Mouse (Mus musculus): ENCODE results near the gene Ankrd54. TPM values are rescaled to one million over a fixed set of nuclear protein-coding genes. Genes with fewer than 3 reads are reported as not detected.

Gene Ankrd54
- polyA plus RNA-seq, 1 experiment from 2014 or later: 40.9 TPM

DNA sequence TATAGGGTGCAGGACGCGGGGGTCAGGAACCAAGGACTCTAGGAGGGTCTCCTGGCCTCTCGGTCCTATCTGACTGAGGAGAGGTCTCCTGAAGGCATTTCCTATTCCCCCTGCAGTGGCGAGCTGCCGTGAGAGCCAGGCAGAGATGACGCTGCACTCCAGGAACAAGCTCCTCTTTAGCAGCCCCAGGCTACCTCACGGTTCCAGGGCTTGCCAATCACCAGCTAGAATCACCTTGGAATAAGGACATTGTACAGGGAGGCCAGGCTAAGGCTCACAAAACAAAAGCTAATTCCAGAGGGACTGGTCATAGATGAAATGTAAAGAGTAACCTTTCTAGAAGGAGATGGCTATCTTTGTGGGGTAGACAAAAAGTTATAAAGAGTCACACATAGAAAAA, 6.1 kb downstream of the Ankrd54 start:
- no peaks in the 10 kb centered on the region for H3K27me3 ChIP-seq (ENCODE audit: control insufficient read depth, insufficient read depth, low read depth, low read length)
- H3K36me3 ChIP-seq (ENCODE audit: control insufficient read depth, insufficient read depth): peaks cover 81% of the 10 kb centered on the region
- WGBS (ENCODE audit: insufficient replicate concordance): 92% methylated on average over 7 of the region's 7 CpGs
- H3K4me2 ChIP-seq (ENCODE audit: low read depth, low read length): no peak overlapping the region
- no peaks in the 10 kb centered on the region for H3K9me3 ChIP-seq (replicated peaks; ENCODE audit: control insufficient read depth, low read length)
- peaks cover 53% of the 10 kb centered on the region for H3K4me1 ChIP-seq (ENCODE audit: control insufficient read depth, low read depth, low read length)
- no peak overlapping the region for H3K27ac ChIP-seq (ENCODE audit: low read length)
- ATAC-seq (ENCODE audit: low read depth): no peak
- no peak overlapping the region for H3K9ac ChIP-seq (ENCODE audit: low read depth, low read length)
- H3K4me3 ChIP-seq (ENCODE audit: low read depth, low read length): no peak overlapping the region

DNA sequence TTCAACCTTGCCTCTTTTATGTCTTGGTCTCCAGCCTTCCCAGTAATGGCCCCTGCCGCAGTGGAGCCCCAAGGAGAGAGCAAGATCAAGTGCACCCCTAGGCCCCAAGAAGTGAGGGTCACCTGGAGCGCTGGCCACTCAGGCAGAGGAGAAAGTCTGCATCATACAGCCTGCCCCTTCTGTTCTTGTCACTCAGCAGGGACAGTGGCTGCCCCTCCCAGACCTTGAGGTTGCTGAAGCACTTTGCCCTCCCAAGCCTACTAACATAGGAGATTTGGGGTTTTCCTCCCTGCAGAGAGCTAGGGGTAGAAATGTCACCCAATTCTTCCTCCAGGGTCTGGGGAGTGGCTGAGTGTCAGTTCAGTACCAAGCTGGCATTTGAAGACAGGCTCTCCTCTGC, 10.3 kb downstream of the Ankrd54 start:
- H3K27ac ChIP-seq (ENCODE audit: low read length): peak overlapping the region; percentile 44
- peaks cover 46% of the 10 kb centered on the region for H3K36me3 ChIP-seq (ENCODE audit: control insufficient read depth, insufficient read depth)
- no peaks in the 10 kb centered on the region for H3K27me3 ChIP-seq (ENCODE audit: control insufficient read depth, insufficient read depth, low read depth, low read length)
- no peak overlapping the region for H3K4me3 ChIP-seq (ENCODE audit: low read depth, low read length)
- WGBS (ENCODE audit: insufficient replicate concordance): 86% methylated on average over 2 of the region's 2 CpGs
- ATAC-seq (ENCODE audit: low read depth): no peak
- H3K4me1 ChIP-seq (ENCODE audit: control insufficient read depth, low read depth, low read length): peaks cover 17% of the 10 kb centered on the region
- H3K9me3 ChIP-seq (replicated peaks; ENCODE audit: control insufficient read depth, low read length): no peaks in the 10 kb centered on the region
- no peak overlapping the region for H3K4me2 ChIP-seq (ENCODE audit: low read depth, low read length)
- H3K9ac ChIP-seq (ENCODE audit: low read depth, low read length): no peak overlapping the region

DNA sequence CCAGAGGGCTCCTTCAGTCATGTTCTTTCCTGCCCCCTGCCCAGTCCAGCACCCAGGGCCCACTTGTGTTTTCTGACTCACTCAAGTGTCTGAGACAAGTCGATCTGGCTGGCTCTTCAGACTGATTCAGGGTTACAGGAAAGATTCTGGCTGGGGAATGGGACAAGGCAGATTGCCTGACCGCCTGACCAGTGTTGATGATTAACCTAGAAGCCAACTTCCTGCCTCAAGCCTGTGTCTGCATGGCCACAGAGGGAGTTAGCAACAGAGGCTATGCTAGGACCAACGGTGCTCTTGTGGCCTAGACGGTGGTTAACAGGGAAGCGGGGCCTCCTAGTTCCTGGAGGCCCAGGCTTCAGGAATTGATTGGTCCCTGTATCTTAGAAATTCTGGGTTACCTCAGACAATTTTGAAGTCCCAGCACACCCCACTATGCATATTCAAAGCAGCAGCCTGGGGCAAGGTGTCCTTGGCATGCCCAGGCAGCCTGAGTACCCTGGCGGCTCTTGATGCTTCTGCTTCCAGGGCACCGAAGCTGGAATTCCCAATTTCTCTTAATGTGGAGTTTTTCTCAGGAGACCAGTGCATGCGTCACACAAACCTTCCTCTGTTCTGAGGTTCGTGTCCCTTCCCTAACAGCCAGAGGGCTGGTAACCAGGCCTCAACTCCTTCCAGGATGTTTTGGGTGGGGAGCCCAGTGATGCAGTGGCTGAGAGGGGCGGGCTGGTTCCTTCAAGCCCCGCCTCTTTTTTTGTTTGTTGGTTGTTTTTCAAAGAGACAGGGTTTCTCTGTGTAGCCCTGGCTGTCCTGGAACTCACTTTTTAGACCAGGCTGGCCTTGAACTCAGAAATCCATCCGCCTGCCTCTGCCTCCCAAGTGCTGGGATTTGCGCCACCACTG, 11.0 kb downstream of the Ankrd54 start:
- ATAC-seq (ENCODE audit: low read depth): peak; percentile 64
- Histone ChIP-seq H3K9ac (ENCODE audit: low read depth, low read length) (no peak overlapping the region), H3K4me1 (ENCODE audit: control insufficient read depth, low read depth, low read length) (peaks cover 14% of the 10 kb centered on the region), H3K27me3 (ENCODE audit: control insufficient read depth, insufficient read depth, low read depth, low read length) (no peaks in the 10 kb centered on the region), H3K4me3 (ENCODE audit: low read depth, low read length) (no peak overlapping the region), H3K4me2 (ENCODE audit: low read depth, low read length) (peak overlapping the region; percentile 26; the same call in 1 of the 2 replicates), H3K36me3 (ENCODE audit: control insufficient read depth, insufficient read depth) (peaks cover 40% of the 10 kb centered on the region), H3K27ac (ENCODE audit: low read length) (peak overlapping the region; percentile 75), H3K9me3 (replicated peaks; ENCODE audit: control insufficient read depth, low read length) (no peaks in the 10 kb centered on the region)
- WGBS (ENCODE audit: insufficient replicate concordance): 42% methylated on average over 13 of the region's 13 CpGs

DNA sequence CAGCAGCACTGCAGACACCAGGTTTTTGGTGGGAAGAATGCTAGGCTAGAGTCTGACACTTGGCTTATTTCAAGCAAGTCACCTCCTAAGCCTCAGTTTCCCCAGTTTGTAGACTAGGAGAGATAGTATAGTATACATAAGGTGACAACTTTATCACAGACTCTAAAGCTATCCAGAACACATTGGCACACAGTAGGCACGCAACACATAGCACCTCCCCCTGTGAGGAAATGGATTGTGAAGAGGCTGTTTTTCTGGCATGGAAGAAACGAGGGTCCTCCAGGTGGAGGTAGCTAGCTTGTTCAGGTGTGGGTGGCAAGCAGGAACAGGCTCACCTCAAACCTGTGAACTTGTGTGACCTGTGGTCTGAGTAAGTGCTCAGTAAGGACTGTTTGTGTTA, 11.7 kb downstream of the Ankrd54 start:
- 57% methylated on average over 2 of the region's 2 CpGs for WGBS (ENCODE audit: insufficient replicate concordance)
- Histone ChIP-seq H3K36me3 (ENCODE audit: control insufficient read depth, insufficient read depth) (peaks cover 32% of the 10 kb centered on the region), H3K9ac (ENCODE audit: low read depth, low read length) (no peak overlapping the region), H3K27ac (ENCODE audit: low read length) (peak overlapping the region; percentile 75), H3K4me3 (ENCODE audit: low read depth, low read length) (no peak overlapping the region), H3K4me1 (ENCODE audit: control insufficient read depth, low read depth, low read length) (peaks cover 14% of the 10 kb centered on the region), H3K9me3 (replicated peaks; ENCODE audit: control insufficient read depth, low read length) (no peaks in the 10 kb centered on the region), H3K4me2 (ENCODE audit: low read depth, low read length) (peak overlapping the region; percentile 26; the same call in 1 of the 2 replicates), H3K27me3 (ENCODE audit: control insufficient read depth, insufficient read depth, low read depth, low read length) (no peaks in the 10 kb centered on the region)
- ATAC-seq (ENCODE audit: low read depth): no peak

DNA sequence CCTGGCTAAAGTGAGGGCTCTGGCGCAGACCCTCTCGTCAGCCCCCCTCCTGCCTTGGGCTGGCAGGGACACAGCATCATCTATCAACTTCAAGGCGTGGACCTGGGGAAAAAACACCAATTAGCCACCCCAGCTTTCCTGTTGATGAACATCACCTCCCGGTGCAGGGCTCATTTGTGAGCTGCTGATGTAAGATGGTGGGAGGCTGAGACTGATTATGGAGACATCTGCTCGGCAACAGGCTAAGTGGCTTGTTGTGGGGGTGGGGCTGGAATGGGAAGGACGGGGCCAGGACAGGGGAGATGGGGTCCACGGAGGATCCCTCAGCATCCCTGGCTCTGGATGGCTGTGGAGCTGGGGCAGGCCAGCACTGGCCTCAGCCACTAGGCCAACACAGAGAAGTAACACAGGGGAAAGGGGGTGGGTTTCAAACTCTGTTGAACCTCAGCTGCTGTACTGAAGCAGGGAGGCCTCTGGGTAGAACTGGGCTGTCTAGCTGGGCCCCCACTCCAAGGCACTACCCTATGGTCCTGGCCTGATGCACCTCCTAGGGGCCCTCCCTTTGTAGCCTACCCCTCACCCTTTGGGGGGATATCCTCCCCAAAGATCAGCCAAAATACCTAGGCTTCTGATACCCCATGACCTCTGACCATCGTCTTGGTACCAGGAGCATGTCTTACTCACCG, 12.4 kb downstream of the Ankrd54 start:
- Histone ChIP-seq H3K27me3 (ENCODE audit: control insufficient read depth, insufficient read depth, low read depth, low read length) (no peaks in the 10 kb centered on the region), H3K36me3 (ENCODE audit: control insufficient read depth, insufficient read depth) (peaks cover 26% of the 10 kb centered on the region), H3K4me2 (ENCODE audit: low read depth, low read length) (no peak overlapping the region), H3K4me1 (ENCODE audit: control insufficient read depth, low read depth, low read length) (peaks cover 14% of the 10 kb centered on the region), H3K4me3 (ENCODE audit: low read depth, low read length) (no peak overlapping the region), H3K9ac (ENCODE audit: low read depth, low read length) (no peak overlapping the region), H3K9me3 (replicated peaks; ENCODE audit: control insufficient read depth, low read length) (no peaks in the 10 kb centered on the region), H3K27ac (ENCODE audit: low read length) (no peak overlapping the region)
- WGBS (ENCODE audit: insufficient replicate concordance): 61% methylated on average over 9 of the region's 9 CpGs
- ATAC-seq (ENCODE audit: low read depth): no peak

DNA sequence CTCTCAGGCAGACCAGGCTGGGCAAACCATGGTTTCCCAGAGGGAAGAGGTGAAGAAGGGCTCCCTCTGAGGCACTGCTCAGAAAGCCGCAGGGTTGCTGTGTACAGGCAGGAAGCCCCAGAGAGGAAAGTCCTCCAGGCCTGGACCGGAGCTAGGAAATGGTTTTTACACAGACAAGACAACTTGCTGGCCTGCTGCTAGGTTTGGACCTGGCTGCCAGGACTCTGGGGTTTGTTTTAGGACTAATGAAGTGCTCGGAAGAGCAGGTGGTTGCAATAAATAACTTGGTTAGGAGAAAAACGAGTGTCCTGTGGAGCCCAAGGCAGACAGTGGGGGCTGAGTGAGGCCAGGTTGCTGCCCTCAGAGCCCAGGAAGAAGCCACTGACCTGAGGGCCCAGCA, 14.5 kb downstream of the Ankrd54 start:
- Histone ChIP-seq H3K9ac (ENCODE audit: low read depth, low read length) (no peak overlapping the region), H3K4me1 (ENCODE audit: control insufficient read depth, low read depth, low read length) (peaks cover 16% of the 10 kb centered on the region), H3K4me3 (ENCODE audit: low read depth, low read length) (no peak overlapping the region), H3K36me3 (ENCODE audit: control insufficient read depth, insufficient read depth) (peaks cover 5% of the 10 kb centered on the region), H3K9me3 (replicated peaks; ENCODE audit: control insufficient read depth, low read length) (no peaks in the 10 kb centered on the region), H3K27ac (ENCODE audit: low read length) (no peak overlapping the region), H3K4me2 (ENCODE audit: low read depth, low read length) (no peak overlapping the region), H3K27me3 (ENCODE audit: control insufficient read depth, insufficient read depth, low read depth, low read length) (peaks cover 15% of the 10 kb centered on the region)
- no peak for ATAC-seq (ENCODE audit: low read depth)
- WGBS (ENCODE audit: insufficient replicate concordance): 56% methylated on average over 4 of the region's 4 CpGs

DNA sequence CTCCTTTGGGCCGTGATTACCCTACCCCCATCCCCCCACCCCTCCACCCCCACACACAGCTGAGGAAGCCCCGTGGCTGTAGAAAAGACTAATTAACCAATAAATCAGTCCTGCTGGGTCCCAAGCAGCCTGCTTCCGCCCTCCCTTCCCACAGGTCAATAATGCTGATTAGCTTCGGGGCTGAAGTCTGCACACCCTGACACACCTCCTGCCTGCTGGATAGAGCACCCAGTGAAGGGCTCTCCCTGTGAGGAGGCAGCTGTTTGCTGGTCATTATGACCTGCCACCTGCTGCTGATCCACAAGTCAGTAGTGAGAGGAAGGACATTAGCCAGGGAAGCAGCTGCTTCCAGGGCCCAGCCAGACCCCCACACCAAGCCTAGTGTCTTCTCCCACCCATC, 17.9 kb downstream of the Ankrd54 start:
- Histone ChIP-seq H3K27me3 (ENCODE audit: control insufficient read depth, insufficient read depth, low read depth, low read length) (peaks cover 38% of the 10 kb centered on the region), H3K36me3 (ENCODE audit: control insufficient read depth, insufficient read depth) (no peaks in the 10 kb centered on the region), H3K9ac (ENCODE audit: low read depth, low read length) (no peak overlapping the region), H3K4me1 (ENCODE audit: control insufficient read depth, low read depth, low read length) (peaks cover 11% of the 10 kb centered on the region), H3K4me2 (ENCODE audit: low read depth, low read length) (no peak overlapping the region; the same call in 1 of the 2 replicates), H3K9me3 (replicated peaks; ENCODE audit: control insufficient read depth, low read length) (no peaks in the 10 kb centered on the region), H3K4me3 (ENCODE audit: low read depth, low read length) (no peak overlapping the region), H3K27ac (ENCODE audit: low read length) (peak overlapping the region; percentile 43; the same call in 1 of the 2 replicates)
- peak; percentile 65 for ATAC-seq (ENCODE audit: low read depth)
- 22% methylated on average over 4 of the region's 4 CpGs for whole genome bisulfite sequencing (ENCODE audit: insufficient replicate concordance)

DNA sequence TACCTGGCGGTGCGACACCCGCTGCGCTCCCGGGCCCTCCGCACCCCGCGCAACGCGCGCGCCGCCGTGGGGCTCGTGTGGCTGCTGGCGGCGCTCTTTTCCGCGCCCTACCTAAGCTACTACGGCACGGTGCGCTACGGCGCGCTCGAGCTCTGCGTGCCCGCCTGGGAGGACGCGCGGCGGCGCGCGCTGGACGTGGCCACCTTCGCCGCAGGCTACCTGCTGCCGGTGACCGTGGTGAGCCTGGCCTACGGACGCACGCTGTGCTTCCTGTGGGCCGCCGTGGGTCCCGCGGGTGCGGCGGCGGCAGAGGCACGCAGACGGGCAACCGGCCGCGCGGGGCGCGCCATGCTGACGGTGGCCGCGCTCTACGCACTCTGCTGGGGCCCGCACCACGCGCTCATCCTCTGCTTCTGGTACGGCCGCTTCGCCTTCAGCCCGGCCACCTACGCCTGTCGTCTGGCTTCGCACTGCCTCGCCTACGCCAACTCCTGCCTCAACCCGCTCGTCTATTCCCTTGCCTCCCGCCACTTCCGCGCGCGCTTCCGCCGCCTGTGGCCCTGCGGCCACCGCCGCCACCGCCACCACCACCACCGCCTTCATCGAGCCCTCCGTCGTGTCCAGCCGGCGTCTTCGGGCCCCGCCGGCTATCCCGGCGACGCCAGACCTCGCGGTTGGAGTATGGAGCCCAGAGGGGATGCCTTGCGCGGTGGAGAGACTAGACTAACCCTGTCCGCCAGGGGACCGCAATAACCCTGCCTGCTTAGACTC, 19.8 kb downstream of the Ankrd54 start:
- no peaks in the 10 kb centered on the region for H3K36me3 ChIP-seq (ENCODE audit: control insufficient read depth, insufficient read depth)
- no peak overlapping the region for H3K27ac ChIP-seq (ENCODE audit: low read length)
- ATAC-seq (ENCODE audit: low read depth): no peak
- H3K4me2 ChIP-seq (ENCODE audit: low read depth, low read length): peak overlapping the region; percentile 76
- peak overlapping the region; percentile 51 for H3K4me3 ChIP-seq (ENCODE audit: low read depth, low read length)
- H3K27me3 ChIP-seq (ENCODE audit: control insufficient read depth, insufficient read depth, low read depth, low read length): peaks cover 38% of the 10 kb centered on the region
- no peaks in the 10 kb centered on the region for H3K9me3 ChIP-seq (replicated peaks; ENCODE audit: control insufficient read depth, low read length)
- under 1% methylated on average over 99 of the region's 105 CpGs for WGBS (ENCODE audit: insufficient replicate concordance)
- H3K4me1 ChIP-seq (ENCODE audit: control insufficient read depth, low read depth, low read length): peaks cover 20% of the 10 kb centered on the region
- H3K9ac ChIP-seq (ENCODE audit: low read depth, low read length): peak overlapping the region; percentile 9; the same call in 1 of the 2 replicates
